Mouse (Mus musculus) kidney, embryonic 15.5 days (tissue): ENCODE results near the gene Pfkfb4. TPM values are rescaled to one million over a fixed set of nuclear protein-coding genes. Genes with fewer than 3 reads are reported as not detected.

ENCODE experiments used
- ATAC-seq: fragments of 200-750 bp; cut with Nextera tagmentation; replicated peaks from 2 replicates; pipeline ENCODE4 v1.8.0; 2017; ENCODE audit warnings: moderate TSS enrichment; ENCODE audit not compliant: low FRiP score
- H3K27ac ChIP-seq: fragments of 300-500 bp; sonication (generic); 2 replicates; pipeline ENCODE4 v1.5.1; 2015; ENCODE audit warnings: mild to moderate bottlenecking, inconsistent platforms
- H3K27me3 ChIP-seq: fragments of 300-500 bp; sonication (generic); 2 replicates; pipeline ENCODE4 v1.6.1; 2015; ENCODE audit warnings: inconsistent platforms
- H3K36me3 ChIP-seq: fragments of 300-500 bp; sonication (generic); 2 replicates; pipeline ENCODE4 v1.6.1; 2015; ENCODE audit warnings: inconsistent platforms
- H3K4me1 ChIP-seq: fragments of 300-500 bp; sonication (generic); 2 replicates; pipeline ENCODE4 v1.6.1; 2015; ENCODE audit warnings: inconsistent platforms
- H3K4me2 ChIP-seq: fragments of 300-500 bp; sonication (generic); 2 replicates; pipeline ENCODE4 v1.6.1; 2015; ENCODE audit warnings: moderate library complexity, mild to moderate bottlenecking, inconsistent platforms
- H3K4me3 ChIP-seq: fragments of 300-500 bp; sonication (generic); replicated peaks from 2 replicates; pipeline ENCODE4 v1.5.1; 2015; ENCODE audit warnings: mild to moderate bottlenecking, inconsistent platforms
- H3K9ac ChIP-seq: fragments of 300-500 bp; sonication (generic); 2 replicates; pipeline ENCODE4 v1.6.1; 2015; ENCODE audit warnings: mild to moderate bottlenecking, inconsistent platforms
- H3K9me3 ChIP-seq: fragments of 300-500 bp; sonication (generic); replicated peaks from 2 replicates; pipeline ENCODE4 v1.6.1; 2016; ENCODE audit warnings: inconsistent platforms
- WGBS: fragments of 180-500 bp; shearing (Covaris S2); methylation state at CpG from one replicate; pipeline ENCODE4 v1.1.7; 2015; ENCODE audit warnings: mixed read lengths; 5-methylcytosine and 5-hydroxymethylcytosine counted together
- polyA plus RNA-seq: library from polyadenylated mRNA; unstranded; fragments of >200 nt; fragmentation: Nextera tagmentation; extraction: Ambion mirVana; gene quantifications from 2 replicates; pipeline ENCODE4 v1.2.1, GENCODE M21; 2015

The Pfkfb4 gene
- polyA plus RNA-seq, 1 experiment from 2014 or later, result 8.7 TPM

DNA sequence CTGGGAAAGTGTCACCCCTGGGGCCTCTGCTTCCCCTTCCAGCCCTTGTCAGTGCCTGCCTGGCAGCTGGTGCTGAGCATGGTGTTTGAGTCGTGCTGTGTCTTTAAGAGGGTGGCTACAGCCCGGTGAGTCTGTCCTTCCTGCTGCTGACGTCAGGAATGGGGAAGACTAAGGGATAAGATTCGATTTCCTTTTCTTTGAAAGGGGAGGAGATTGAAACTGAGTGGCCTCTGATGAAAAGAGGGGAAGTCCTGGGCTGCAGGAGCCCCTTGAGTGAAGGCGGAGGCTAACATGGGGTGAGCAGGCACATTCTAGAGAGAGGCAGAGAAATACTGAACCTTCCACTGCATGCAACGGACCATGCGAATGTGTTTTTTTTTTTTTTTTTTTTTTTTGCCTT lies 63.1 kb downstream of the Pfkfb4 start:
- no peaks in the 10 kb centered on the region for H3K27me3 ChIP-seq
- H3K9ac ChIP-seq, result 0 out of 2 replicates have a peak overlapping the region, but pooled peaks have one; percentile 0
- H3K36me3 ChIP-seq, result peaks cover 46% of the 10 kb centered on the region
- H3K27ac ChIP-seq, result peak overlapping the region; percentile 82
- peaks cover 31% of the 10 kb centered on the region for H3K4me1 ChIP-seq
- H3K4me3 ChIP-seq, result peak overlapping the region; percentile 38
- WGBS, result 0% methylated on average over 7 of the region's 7 CpGs
- no peaks in the 10 kb centered on the region for H3K9me3 ChIP-seq
- peak; percentile 80 for ATAC-seq
- H3K4me2 ChIP-seq, result peak overlapping the region; percentile 56

- H3K36me3 ChIP-seq, result peaks cover 51% of the 10 kb centered on the region
- ATAC-seq, result no peak
- no peaks in the 10 kb centered on the region for H3K27me3 ChIP-seq
- H3K4me1 ChIP-seq, result peaks cover 34% of the 10 kb centered on the region
- WGBS, result 89% methylated on average over 12 of the region's 12 CpGs
- peak overlapping the region; percentile 56 for H3K4me2 ChIP-seq
- H3K27ac ChIP-seq, result peak overlapping the region; percentile 82
- H3K9me3 ChIP-seq, result no peaks in the 10 kb centered on the region
- peak overlapping the region; percentile 38 for H3K4me3 ChIP-seq
- 0 out of 2 replicates have a peak overlapping the region, but pooled peaks have one; percentile 0 for H3K9ac ChIP-seq
Observed at GRCm38 (mm10) chr9:109055271-109056030, 63.9 kb downstream of the Pfkfb4 start.

DNA sequence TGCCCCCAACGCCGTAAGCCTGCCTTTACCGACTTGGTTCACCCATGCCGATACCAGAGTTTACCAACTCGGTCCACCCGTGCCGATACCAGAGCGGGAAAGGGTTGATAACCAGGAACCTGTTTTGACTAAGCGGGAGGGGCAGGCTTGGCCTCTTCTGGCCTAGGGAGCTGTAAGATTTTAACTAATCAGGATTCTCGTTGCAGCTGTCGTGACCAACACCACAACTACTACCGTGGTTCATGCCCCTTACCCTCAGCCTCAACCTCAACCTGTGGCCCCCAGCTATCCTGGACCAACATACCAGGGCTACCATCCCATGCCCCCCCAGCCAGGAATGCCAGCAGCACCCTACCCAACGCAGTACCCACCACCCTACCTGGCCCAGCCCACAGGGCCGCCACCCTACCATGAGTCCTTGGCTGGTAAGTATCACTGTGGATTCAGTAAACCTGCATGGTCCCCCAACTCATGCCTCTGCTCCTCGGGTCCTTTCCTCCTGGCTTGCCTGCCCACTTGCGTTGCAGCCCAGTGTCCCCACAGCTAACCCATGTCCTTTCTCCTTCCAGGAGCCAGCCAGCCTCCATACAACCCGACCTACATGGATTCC lies 64.6 kb downstream of the Pfkfb4 start:
- Histone ChIP-seq H3K36me3 (peaks cover 58% of the 10 kb centered on the region), H3K9me3 (no peaks in the 10 kb centered on the region), H3K4me1 (peaks cover 34% of the 10 kb centered on the region), H3K27ac (no peak overlapping the region), H3K27me3 (no peaks in the 10 kb centered on the region), H3K4me3 (no peak overlapping the region), H3K9ac (no peak overlapping the region), H3K4me2 (no peak overlapping the region)
- no peak for ATAC-seq
- 90% methylated on average over 17 of the region's 17 CpGs for WGBS

DNA sequence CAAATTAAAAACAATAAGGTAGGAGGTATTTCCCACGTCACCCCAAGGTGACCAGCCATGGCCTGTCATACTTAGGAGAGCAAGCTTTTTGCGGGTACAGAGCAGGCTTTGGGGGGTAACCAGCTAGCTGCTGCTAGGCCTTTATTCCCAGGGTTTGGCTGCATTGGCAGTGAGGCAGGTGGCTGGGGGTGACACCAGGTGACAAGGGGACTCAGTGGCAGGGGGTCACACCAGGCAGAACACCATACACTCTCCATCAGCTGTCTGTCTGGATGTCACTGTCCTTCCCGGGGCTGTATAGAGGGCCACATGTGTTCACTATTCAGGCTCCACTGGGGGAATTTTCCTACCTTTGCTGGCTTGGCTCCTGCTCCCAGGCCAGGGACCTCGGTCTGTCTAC lies 65.3 kb downstream of the Pfkfb4 start:
- Histone ChIP-seq H3K9ac (no peak overlapping the region), H3K27ac (no peak overlapping the region), H3K9me3 (no peaks in the 10 kb centered on the region), H3K27me3 (no peaks in the 10 kb centered on the region), H3K4me3 (no peak overlapping the region), H3K4me1 (peaks cover 34% of the 10 kb centered on the region), H3K36me3 (peaks cover 55% of the 10 kb centered on the region), H3K4me2 (no peak overlapping the region)
- WGBS, result 88% methylated on average over 4 of the region's 4 CpGs
- ATAC-seq, result no peak

GRCm38 (mm10) chr9:109057543-109057942 lies 66.0 kb downstream of the Pfkfb4 start:
- WGBS, result 94% methylated on average over 5 of the region's 5 CpGs
- Histone ChIP-seq H3K4me1 (peaks cover 34% of the 10 kb centered on the region), H3K36me3 (peaks cover 58% of the 10 kb centered on the region), H3K4me3 (no peak overlapping the region), H3K9ac (no peak overlapping the region), H3K27me3 (no peaks in the 10 kb centered on the region), H3K9me3 (no peaks in the 10 kb centered on the region), H3K27ac (no peak overlapping the region), H3K4me2 (no peak overlapping the region)
- ATAC-seq, result no peak

GRCm38 (mm10) chr9:109058006-109058765 lies 66.6 kb downstream of the Pfkfb4 start:
- peak overlapping the region; percentile 61; the same call in 1 of the 2 replicates for H3K9ac ChIP-seq

GRCm38 (mm10) chr9:109059136-109059903 lies 67.7 kb downstream of the Pfkfb4 start, which contains the start of gene Trex1:
TSS of gene Trex1 (minus strand) at chr9:109059734.
- Histone ChIP-seq H3K36me3 (peaks cover 75% of the 10 kb centered on the region), H3K27ac (peak within 1 kb of the TSS; percentile 96), H3K9me3 (no peaks in the 10 kb centered on the region), H3K27me3 (no peaks in the 10 kb centered on the region), H3K4me3 (peak within 1 kb of the TSS; percentile 47), H3K9ac (peak within 1 kb of the TSS; percentile 61), H3K4me2 (peak within 1 kb of the TSS; percentile 69), H3K4me1 (peaks cover 29% of the 10 kb centered on the region)
- ATAC-seq, result peak; percentile 88
- 9% methylated on average over 15 of the region's 15 CpGs for WGBS

More at GRCm38 (mm10) chr9:109058006-109058765, 66.6 kb downstream of the Pfkfb4 start:
- Histone ChIP-seq H3K4me2 (peak overlapping the region; percentile 69), H3K9me3 (no peaks in the 10 kb centered on the region), H3K27ac (peak overlapping the region; percentile 96), H3K36me3 (peaks cover 63% of the 10 kb centered on the region), H3K4me1 (peaks cover 34% of the 10 kb centered on the region), H3K27me3 (no peaks in the 10 kb centered on the region), H3K4me3 (peak overlapping the region; percentile 47)
- no peak for ATAC-seq
- WGBS, result 90% methylated on average over 19 of the region's 19 CpGs

DNA sequence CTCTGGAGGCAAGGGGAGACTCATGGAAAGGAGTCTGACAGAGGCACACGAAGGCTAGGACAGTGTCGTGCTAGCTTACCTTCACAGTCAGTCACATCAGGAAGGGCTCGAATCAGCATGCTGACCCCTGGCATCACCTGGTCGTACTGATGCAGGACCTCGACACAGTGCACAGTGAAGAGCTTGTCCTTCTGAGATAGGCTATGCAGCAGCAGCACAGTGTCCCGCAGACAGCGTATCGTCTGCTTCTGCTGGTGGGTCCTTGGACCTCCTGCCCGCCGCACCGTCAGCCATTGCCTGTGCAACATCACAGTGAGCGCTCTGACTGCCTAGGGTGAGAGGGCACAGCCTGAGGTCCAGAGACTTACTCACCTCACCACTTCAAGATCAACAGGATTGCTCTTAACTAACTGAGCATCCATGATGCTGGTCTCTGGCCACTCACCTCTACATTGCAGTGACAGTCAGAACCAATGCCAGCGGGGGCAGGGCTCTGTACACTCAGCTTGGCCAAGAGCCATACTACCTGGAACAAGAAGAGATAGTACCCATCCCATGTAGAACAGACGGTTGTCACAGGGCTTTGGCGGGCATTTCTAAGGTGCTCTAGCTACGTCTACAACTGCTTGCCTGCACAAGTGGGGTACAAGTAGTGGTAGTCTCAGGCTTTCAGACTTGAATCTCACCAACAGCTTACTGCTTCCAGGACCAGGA lies 68.8 kb downstream of the Pfkfb4 start:
- 90% methylated on average over 16 of the region's 16 CpGs for WGBS
- Histone ChIP-seq H3K27ac (peak overlapping the region; percentile 96), H3K4me2 (no peak overlapping the region), H3K9me3 (no peaks in the 10 kb centered on the region), H3K4me3 (no peak overlapping the region), H3K36me3 (peaks cover 85% of the 10 kb centered on the region), H3K27me3 (no peaks in the 10 kb centered on the region), H3K9ac (no peak overlapping the region), H3K4me1 (peaks cover 20% of the 10 kb centered on the region)
- ATAC-seq, result no peak; the same call in 1 of the 2 replicates

GRCm38 (mm10) chr9:109060898-109061295 lies 69.3 kb downstream of the Pfkfb4 start:
- peaks cover 85% of the 10 kb centered on the region for H3K36me3 ChIP-seq
- H3K27me3 ChIP-seq, result no peaks in the 10 kb centered on the region
- 90% methylated on average over 5 of the region's 5 CpGs for WGBS
- no peak overlapping the region for H3K4me3 ChIP-seq
- no peak overlapping the region for H3K4me2 ChIP-seq
- no peak overlapping the region for H3K27ac ChIP-seq
- H3K4me1 ChIP-seq, result peaks cover 17% of the 10 kb centered on the region
- H3K9me3 ChIP-seq, result no peaks in the 10 kb centered on the region
- no peak overlapping the region for H3K9ac ChIP-seq
- ATAC-seq, result no peak

DNA sequence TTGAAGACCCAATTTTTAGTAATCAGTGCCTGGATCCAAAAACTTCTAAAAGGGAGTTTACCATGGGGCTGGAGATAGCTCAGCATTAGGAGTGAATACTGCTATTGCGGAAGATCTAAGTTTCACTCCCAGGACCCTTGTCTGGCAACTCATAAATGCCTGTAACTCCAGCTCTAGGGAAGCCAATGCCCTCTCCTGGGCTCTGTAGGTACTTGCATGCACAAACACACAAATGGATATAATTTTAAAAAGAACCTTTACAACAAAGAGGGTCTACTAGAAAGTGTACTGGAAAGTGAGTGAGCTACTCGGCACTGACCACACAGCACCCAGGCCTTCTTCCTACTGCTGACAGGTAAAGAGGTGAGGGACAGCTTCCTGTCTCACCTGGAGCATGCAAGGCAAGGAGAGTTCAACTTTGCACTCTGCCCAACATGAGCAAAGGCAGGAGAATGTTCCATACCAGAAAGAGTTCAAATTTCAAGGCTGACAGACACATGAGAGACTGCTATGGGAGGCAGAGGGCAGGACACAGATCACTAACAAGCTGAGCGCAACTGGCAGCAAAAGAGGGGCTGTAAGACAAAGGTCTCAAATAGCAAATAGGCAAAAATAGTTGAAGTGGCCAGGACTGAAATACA lies 76.6 kb downstream of the Pfkfb4 start:
- Histone ChIP-seq H3K36me3 (peaks cover 89% of the 10 kb centered on the region), H3K27ac (no peak overlapping the region), H3K9me3 (no peaks in the 10 kb centered on the region), H3K27me3 (no peaks in the 10 kb centered on the region), H3K4me3 (no peak overlapping the region), H3K9ac (no peak overlapping the region), H3K4me1 (peaks cover 10% of the 10 kb centered on the region), H3K4me2 (no peak overlapping the region)
- WGBS, result 88% methylated on average over 3 of the region's 3 CpGs
- no peak for ATAC-seq
